Mouse (Mus musculus): ENCODE measurements around the gene Grik1.

Grik1 gene

DNA sequence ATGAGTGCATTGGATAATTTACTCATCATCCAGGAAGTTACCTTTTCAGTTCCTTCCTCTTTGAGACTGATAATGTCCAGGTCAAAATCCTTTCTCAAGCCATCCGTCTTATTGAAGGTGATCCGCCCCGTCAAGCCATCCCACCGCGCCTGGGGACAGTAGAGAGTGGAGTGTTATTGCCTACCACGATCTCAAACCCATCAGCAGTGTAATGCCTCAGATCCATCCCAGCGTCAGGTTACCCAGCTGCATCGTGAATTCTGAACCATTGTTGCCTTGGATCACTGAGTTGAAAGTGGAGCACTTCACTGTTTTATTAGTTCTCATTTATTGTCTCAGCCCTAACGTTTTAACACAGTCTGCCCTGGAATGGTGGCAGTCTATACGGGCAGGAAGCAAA is 332.6 kb downstream of the Grik1 start:
- DNase-seq (ENCODE audit: low spot score), result no peak

GRCm38 (mm10) chr16:87956178-87956577 is 333.9 kb downstream of the Grik1 start:
- no peak for DNase-seq (ENCODE audit: low spot score)

DNA sequence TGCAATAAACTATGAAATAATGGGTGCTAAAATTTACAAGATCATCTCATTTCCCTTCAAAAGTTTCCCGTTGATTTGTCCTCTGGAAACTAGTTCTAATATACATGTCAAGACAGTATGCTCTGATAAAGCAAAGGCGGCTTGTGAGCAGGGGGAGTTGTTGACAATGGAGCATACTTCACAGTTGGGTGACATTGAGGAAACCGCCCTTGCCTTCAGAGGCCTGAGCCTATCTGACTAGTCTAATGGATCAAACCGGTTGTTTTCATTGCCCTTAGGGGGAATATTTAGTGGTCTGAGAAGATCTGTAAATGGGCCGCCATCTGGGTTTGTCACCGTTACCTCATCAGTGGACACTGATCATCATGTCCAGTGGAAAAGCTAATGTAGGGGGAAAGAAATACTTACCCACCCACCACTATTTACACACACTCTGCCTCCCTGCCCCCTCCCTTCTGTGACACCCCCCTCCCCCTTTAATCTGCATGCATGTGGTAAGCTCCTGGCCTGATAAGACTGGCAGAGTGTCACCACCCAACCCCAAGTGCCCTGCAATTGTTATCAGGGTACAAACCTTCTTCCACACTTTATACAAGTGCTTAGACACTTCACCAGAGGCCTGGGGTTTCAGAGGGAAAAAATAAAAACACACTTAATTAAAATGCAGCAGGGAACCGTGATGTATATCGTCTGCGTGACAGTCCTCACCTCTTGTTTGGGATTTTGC is 335.2 kb downstream of the Grik1 start:
- DNase-seq (ENCODE audit: low spot score), result no peak

GRCm38 (mm10) chr16:87953176-87953575 is 336.9 kb downstream of the Grik1 start:
- DNase-seq (ENCODE audit: low spot score), result no peak

- no peak for DNase-seq (ENCODE audit: low spot score)
Measured at GRCm38 (mm10) chr16:87949881-87950280, 340.2 kb downstream of the Grik1 start.

- no peak for DNase-seq (ENCODE audit: low spot score)
Measured at GRCm38 (mm10) chr16:87948122-87948521, 341.9 kb downstream of the Grik1 start.

DNA sequence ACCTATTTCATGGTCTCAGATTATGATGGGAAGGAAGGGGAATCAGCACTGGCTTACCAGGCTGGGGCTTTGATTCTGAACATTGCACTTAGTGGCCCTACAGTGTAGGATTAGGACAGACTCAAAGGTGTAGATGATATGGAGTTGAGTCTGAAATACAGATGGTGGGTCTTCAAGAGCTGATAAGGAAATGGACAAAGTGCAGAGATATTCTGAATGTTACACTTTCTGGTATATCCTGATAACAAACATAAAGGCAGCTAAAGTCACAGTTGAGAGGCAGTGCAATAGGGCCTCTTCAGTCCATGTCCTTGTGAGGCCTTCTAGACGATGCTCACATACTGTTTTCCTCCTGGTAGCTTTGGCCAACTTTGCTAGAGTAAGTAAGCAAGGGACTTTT is 345.7 kb downstream of the Grik1 start:
- DNase-seq (ENCODE audit: low spot score), result no peak

DNA sequence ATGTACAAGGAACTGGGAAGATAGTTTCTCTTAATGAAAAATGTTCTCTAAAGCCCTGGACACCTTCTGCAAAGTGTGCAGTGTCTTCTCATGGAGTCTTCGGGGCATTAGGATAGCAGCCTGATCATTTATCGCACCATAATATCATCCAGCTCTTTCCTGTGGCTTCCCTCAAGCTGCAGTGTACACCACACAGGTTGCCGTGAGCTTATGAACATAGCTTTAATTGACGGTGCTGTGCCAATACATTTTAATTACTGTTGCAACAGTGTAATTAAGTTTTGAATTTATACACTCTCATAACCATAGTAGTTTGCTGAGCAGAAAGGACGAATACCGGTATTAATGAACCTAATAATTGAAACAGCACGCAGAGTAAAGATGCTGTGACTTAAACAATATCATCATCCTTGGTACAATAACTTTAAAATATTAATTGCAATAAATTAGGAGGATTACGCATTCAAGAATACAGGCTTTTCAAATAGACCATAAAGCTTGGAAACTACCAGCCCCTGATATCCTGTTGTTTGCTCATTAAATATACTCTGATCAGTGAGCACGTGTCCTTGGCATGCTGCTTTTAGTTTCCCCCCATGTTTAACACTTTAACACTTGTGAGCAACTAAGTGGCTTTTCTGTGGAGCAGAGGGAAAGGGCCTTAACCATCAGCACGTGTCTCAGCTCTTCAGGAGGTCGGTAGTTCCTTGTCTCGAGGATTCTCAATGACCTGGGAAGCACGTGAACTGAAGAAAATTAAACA is 347.8 kb downstream of the Grik1 start:
- DNase-seq (ENCODE audit: low spot score), result no peak

- no peak for DNase-seq (ENCODE audit: low spot score)
Measured at GRCm38 (mm10) chr16:87934685-87935084, 355.4 kb downstream of the Grik1 start.

- DNase-seq (ENCODE audit: low spot score), result no peak
Measured at GRCm38 (mm10) chr16:87931358-87931757, 358.7 kb downstream of the Grik1 start.

GRCm38 (mm10) chr16:87930519-87930918 is 359.5 kb downstream of the Grik1 start:
- DNase-seq (ENCODE audit: low spot score), result no peak

DNA sequence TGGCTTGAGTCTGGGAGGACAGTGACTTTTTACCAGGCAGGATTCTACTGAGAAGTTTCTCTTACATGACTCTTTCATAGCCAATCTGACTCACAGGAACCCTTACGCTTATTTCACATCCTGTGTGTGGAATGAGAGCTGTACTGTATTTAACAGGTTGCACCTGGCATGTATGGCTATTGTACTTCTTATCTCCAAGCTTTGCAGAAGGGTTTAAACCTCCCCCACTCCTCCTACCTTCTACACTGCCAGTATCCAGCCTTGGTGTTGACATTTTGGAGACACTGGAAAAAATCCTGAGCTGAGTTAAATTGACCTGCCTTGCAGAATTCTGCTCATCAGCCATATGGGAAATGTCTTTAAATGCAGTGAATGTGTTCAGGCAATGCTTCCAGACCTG is 361.4 kb downstream of the Grik1 start:
- DNase-seq (ENCODE audit: low spot score), result no peak

DNA sequence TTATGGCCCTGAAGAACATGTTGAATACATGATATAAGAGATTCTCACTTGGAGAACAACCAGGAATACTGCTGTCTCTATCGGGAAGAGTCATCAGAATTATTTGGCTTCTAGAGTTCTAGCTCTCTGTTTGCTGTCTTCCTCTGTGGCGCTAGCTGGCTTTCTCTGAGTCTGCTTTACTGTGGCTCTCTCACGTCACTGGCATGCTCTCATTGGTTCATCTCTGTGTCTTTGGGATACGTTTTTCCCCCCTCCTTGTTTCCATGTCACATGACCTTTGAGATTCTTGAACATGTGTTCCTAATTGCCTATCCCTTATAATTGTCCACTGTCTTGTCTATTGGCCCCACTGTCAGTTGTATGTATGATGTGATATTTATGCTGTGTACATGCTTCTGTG is 372.2 kb downstream of the Grik1 start:
- no peak for DNase-seq (ENCODE audit: low spot score)

DNA sequence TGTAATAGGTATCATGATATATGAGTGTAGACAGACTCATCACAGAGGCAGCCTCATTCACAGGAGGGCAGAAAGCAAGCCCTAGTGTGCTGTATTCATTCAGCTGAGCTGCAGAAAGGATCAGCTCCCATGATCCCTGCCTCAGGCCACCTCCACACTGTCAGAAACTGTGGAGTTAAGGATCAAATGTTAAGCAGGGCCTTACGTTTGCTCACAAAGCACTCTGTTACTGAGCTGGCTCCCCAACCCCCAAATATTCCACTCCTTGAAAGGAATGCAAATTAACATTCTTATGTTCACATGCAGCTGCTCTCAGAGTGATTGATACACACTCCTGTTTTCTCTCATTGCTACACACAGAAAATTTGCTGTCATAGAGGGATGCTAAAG is 372.9 kb downstream of the Grik1 start:
- peak; percentile 21 for DNase-seq (ENCODE audit: low spot score)

- DNase-seq (ENCODE audit: low spot score), result peak; percentile 9
Measured at GRCm38 (mm10) chr16:87916209-87917156, 373.6 kb downstream of the Grik1 start.

GRCm38 (mm10) chr16:87915156-87915555 is 374.9 kb downstream of the Grik1 start:
- DNase-seq (ENCODE audit: low spot score), result no peak

- DNase-seq (ENCODE audit: low spot score), result no peak
Measured at GRCm38 (mm10) chr16:87913781-87914180, 376.3 kb downstream of the Grik1 start.

DNA sequence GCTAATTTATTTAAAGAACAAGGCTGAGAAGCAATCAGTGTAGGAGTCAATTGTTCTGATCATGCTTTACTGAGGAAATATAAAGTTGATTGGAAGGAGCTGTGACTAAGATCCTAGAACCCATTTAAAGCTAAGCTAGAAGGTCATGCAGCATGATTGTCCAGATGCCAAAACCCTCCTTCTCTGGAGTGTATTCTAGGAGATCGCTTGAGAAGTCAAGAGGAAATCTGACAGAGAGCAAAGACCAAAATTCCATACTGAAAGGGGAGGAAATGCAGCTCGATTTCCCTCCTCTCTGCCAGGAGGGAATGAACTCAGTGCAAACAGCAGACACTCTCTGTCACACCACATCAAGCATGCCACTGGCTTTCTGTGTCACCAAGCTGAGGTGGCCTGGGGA is 378.9 kb downstream of the Grik1 start:
- no peak for DNase-seq (ENCODE audit: low spot score)

GRCm38 (mm10) chr16:87902049-87902448 is 388.0 kb downstream of the Grik1 start:
- no peak for DNase-seq (ENCODE audit: low spot score)

DNA sequence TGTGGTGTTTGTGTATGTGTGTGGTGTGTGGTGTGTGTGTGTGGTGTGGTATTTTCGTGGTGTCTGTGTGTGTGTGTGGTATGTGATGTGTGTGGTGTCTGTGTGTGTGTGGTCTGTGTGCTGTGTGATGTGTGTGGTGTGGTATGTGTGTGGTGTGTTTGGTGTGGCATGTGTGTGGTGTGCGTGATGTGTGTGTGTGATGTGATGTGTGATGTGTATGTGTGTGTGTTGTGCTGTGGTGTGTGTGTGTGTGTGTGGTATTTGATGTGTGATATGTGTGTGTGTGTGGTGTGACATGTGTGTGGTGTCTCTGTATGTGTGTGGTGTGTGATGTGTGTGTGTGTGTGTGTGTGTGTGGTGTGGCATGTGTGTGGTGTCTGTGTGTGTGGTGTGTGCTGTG is 388.9 kb downstream of the Grik1 start:
- DNase-seq (ENCODE audit: low spot score), result no peak

GRCm38 (mm10) chr16:87875927-87876326 is 414.1 kb downstream of the Grik1 start:
- DNase-seq (ENCODE audit: low spot score), result no peak

DNA sequence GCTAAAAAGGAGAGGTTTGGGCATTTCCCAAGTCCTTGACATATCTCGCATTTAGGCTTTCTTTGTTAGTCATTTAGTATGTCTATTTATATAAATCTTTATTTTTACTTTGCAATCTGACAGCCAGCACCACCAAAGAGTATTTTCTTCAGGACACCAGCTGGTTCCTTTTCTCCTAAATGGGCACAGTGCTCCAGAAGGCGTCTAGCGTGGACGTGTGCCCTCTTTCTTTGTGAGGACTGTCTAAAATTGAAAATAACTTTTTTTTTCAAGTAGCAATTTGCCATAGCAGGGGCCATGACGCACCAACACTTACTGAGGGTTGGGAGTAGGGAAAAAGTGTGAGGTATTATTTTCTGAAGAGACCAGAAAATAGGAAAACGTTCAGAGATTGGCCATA is 425.5 kb downstream of the Grik1 start:
- no peak for DNase-seq (ENCODE audit: low spot score)

GRCm38 (mm10) chr16:87861722-87862121 is 428.3 kb downstream of the Grik1 start:
- no peak for DNase-seq (ENCODE audit: low spot score)
